Mouse (Mus musculus): ENCODE data around the gene Cwc22.

- TF ChIP-seq CTCF (IDR thresholded peaks at IDR 0.05; ENCODE audit: low read depth) (no peak), EP300 (IDR thresholded peaks at IDR 0.05; ENCODE audit: low read depth) (no peak)
Measured at GRCm38 (mm10) chr2:77898436-77898835, 47.7 kb downstream of the Cwc22 start.
